Comparison of ENCODE assay signal across 10 mouse cellular contexts in genomic region chr9:107607653-107608245, GRCm38 (mm10). TPM values are rescaled to one million over a fixed set of nuclear protein-coding genes. Genes with fewer than 3 reads are reported as not detected.
A peak's percentile ranks its signal among the peaks of the same experiment; 100 is the strongest.
DNase-seq lines count a peak whose midpoint lies in the region; ATAC-seq and TF ChIP-seq lines count a peak whose summit lies in the region.
"Had no signal": no experiment of that assay in that cellular context is flagged by ENCODE, and none has a peak within 500 bp of the region (broad histone marks: within the 10 kb centered on the region; RNA-seq: fewer than 3 reads in every experiment).

No protein-coding gene starts in this region.

- peaks cover 15% of the 10 kb centered on the region; the same call in 1 of the 2 replicates for H3K27me3 ChIP-seq in heart, embryonic 13.5 days (replicated peaks)
- no peaks in the 10 kb centered on the region for H3K27me3 ChIP-seq in lung, embryonic 16.5 days (ENCODE audit: control insufficient read depth, insufficient read depth, low read depth, low read length)
- H3K27me3 ChIP-seq in kidney, postnatal 0 days (ENCODE audit: insufficient read depth, low read length): no peaks in the 10 kb centered on the region
- no peaks in the 10 kb centered on the region for H3K27me3 ChIP-seq in stomach, embryonic 16.5 days (ENCODE audit: control insufficient read depth, insufficient read depth, low read length)

- peak overlapping the region; percentile 45 for H3K4me3 ChIP-seq in heart, embryonic 13.5 days
- no peak overlapping the region for H3K4me3 ChIP-seq in lung, embryonic 16.5 days (ENCODE audit: low read length)
- no peak overlapping the region for H3K4me3 ChIP-seq in kidney, postnatal 0 days (replicated peaks; ENCODE audit: low read depth, low read length)
- no peak overlapping the region for H3K4me3 ChIP-seq in stomach, embryonic 16.5 days (replicated peaks; ENCODE audit: low read length)
- H3K4me3 ChIP-seq: liver, embryonic 12.5 days had no signal

- no peak for DNase-seq in heart, postnatal 14 days
- DNase-seq in lung, postnatal 14 days: no peak
- DNase-seq in kidney, postnatal 0 days (ENCODE audit: low spot score): no peak
- DNase-seq in right cerebral cortex, postnatal 36 days (ENCODE audit: low spot score in 2 of 2): no peak

- WGBS in heart, embryonic 13.5 days: 30% methylated on average over 9 of the region's 9 CpGs
- whole genome bisulfite sequencing in lung, embryonic 16.5 days: 26% methylated on average over 9 of the region's 9 CpGs
- WGBS in kidney, postnatal 0 days: 55% methylated on average over 9 of the region's 9 CpGs
- 44% methylated on average over 9 of the region's 9 CpGs for WGBS in stomach, embryonic 16.5 days

- no peaks in the 10 kb centered on the region for H3K9me3 ChIP-seq in heart, embryonic 13.5 days
- H3K9me3 ChIP-seq in lung, embryonic 16.5 days (ENCODE audit: control insufficient read depth, low read length): no peaks in the 10 kb centered on the region
- H3K9me3 ChIP-seq in kidney, postnatal 0 days (replicated peaks; ENCODE audit: low read length): no peaks in the 10 kb centered on the region
- H3K9me3 ChIP-seq in stomach, embryonic 16.5 days (replicated peaks; ENCODE audit: control insufficient read depth, low read length): no peaks in the 10 kb centered on the region
- H3K9me3 ChIP-seq: liver, embryonic 12.5 days had no signal

- H3K27ac ChIP-seq in heart, embryonic 13.5 days (replicated peaks): peak overlapping the region; percentile 71
- peak overlapping the region; percentile 36 for H3K27ac ChIP-seq in lung, embryonic 16.5 days (ENCODE audit: low read length)
- peak overlapping the region; percentile 85 for H3K27ac ChIP-seq in kidney, postnatal 0 days
- H3K27ac ChIP-seq in stomach, embryonic 16.5 days (ENCODE audit: low read length): peak overlapping the region; percentile 67; the same call in 1 of the 2 replicates
- H3K27ac ChIP-seq: liver, embryonic 12.5 days had no signal

- no peak for TF ChIP-seq CTCF in kidney, postnatal 0 days (IDR thresholded peaks at IDR 0.05; ENCODE audit: low read depth)

- intact Hi-C loops in heart, postnatal 14 days (cut with DNase I): no loop called here

- H3K9ac ChIP-seq in heart, embryonic 13.5 days: peak overlapping the region; percentile 76
- H3K9ac ChIP-seq in lung, embryonic 16.5 days (ENCODE audit: low read length): no peak overlapping the region
- H3K9ac ChIP-seq in kidney, postnatal 0 days (ENCODE audit: low read depth, low read length): peak overlapping the region; percentile 13; the same call in 1 of the 2 replicates
- 0 out of 2 replicates have a peak overlapping the region, but pooled peaks have one; percentile 32 for H3K9ac ChIP-seq in stomach, embryonic 16.5 days (ENCODE audit: low read length)
- H3K9ac ChIP-seq: liver, embryonic 12.5 days had no signal

- peak overlapping the region; percentile 64 for H3K4me2 ChIP-seq in heart, embryonic 13.5 days
- no peak overlapping the region for H3K4me2 ChIP-seq in lung, embryonic 16.5 days (ENCODE audit: low read depth, low read length)
- H3K4me2 ChIP-seq in kidney, postnatal 0 days (ENCODE audit: low read length): peak overlapping the region; percentile 50
- H3K4me2 ChIP-seq in stomach, embryonic 16.5 days (ENCODE audit: low read depth, low read length): peak overlapping the region; percentile 39; the same call in 1 of the 2 replicates
- H3K4me2 ChIP-seq: liver, embryonic 12.5 days had no signal

- H3K36me3 ChIP-seq in heart, embryonic 13.5 days: no peaks in the 10 kb centered on the region
- H3K36me3 ChIP-seq in lung, embryonic 16.5 days (ENCODE audit: control insufficient read depth, insufficient read depth, low read length): no peaks in the 10 kb centered on the region
- H3K36me3 ChIP-seq in kidney, postnatal 0 days (ENCODE audit: insufficient read depth, low read length): no peaks in the 10 kb centered on the region
- no peaks in the 10 kb centered on the region for H3K36me3 ChIP-seq in stomach, embryonic 16.5 days (ENCODE audit: control insufficient read depth, insufficient read depth, low read length)
- H3K36me3 ChIP-seq: liver, embryonic 12.5 days had no signal

- ATAC-seq in heart, embryonic 13.5 days (ENCODE audit: extremely low read depth, insufficient number of reproducible peaks, low FRiP score, low TSS enrichment): no peak
- no peak for ATAC-seq in lung, embryonic 16.5 days (ENCODE audit: low read depth)
- ATAC-seq in kidney, postnatal 0 days (replicated peaks; ENCODE audit: low FRiP score, low read depth): no peak
- ATAC-seq in stomach, embryonic 16.5 days (ENCODE audit: insufficient read depth, low FRiP score): no peak
- no peak for ATAC-seq in megakaryocyte-erythroid progenitor cell, adult 5-6 weeks (replicated peaks; ENCODE audit: low FRiP score, low TSS enrichment, poor library complexity, severe bottlenecking)
- ATAC-seq: CD4-positive, CD25-positive, alpha-beta regulatory T cell, adult 4 months; liver, embryonic 12.5 days had no signal

- H3K4me1 ChIP-seq in heart, embryonic 13.5 days: peaks cover 85% of the 10 kb centered on the region
- peaks cover 49% of the 10 kb centered on the region for H3K4me1 ChIP-seq in lung, embryonic 16.5 days (replicated peaks; ENCODE audit: control insufficient read depth, insufficient read depth, low read length)
- H3K4me1 ChIP-seq in kidney, postnatal 0 days (replicated peaks; ENCODE audit: insufficient read depth, low read length): peaks cover 59% of the 10 kb centered on the region
- H3K4me1 ChIP-seq in stomach, embryonic 16.5 days (ENCODE audit: control insufficient read depth, insufficient read depth, low read length): peaks cover 48% of the 10 kb centered on the region

RNA-seq across cellular contexts. Expression of gene Sema3b, which starts 1.3 kb away (rescaled TPM):
- polyA plus RNA-seq in heart, embryonic 13.5 days (2015; fragmentation: Nextera tagmentation; extraction: Ambion mirVana): 9.9 and 11.8 TPM in 2 replicates
- total RNA-seq in heart, postnatal 14 days (2021): 10 to 100 TPM; 11.3 to 12.1 TPM
- polyA plus RNA-seq in lung, embryonic 16.5 days (2015; fragmentation: Nextera tagmentation; extraction: Ambion mirVana): 11.8 and 12.5 TPM in 2 replicates
- 30.5 and 33.3 TPM in 2 replicates for polyA plus RNA-seq in kidney, postnatal 0 days (2015; fragmentation: Nextera tagmentation; extraction: Ambion mirVana)
- polyA plus RNA-seq in stomach, embryonic 16.5 days (2015; fragmentation: Nextera tagmentation; extraction: Ambion mirVana): 14.9 and 16.3 TPM in 2 replicates
- total RNA-seq in megakaryocyte-erythroid progenitor cell, adult 5-6 weeks (2014; fragmentation: Nextera tagmentation): 0.50 TPM in 1 of 2 replicates, not detected in the other
- not detected in 2 replicates for total RNA-seq in megakaryocyte-erythroid progenitor cell, adult 5-6 weeks (2017)
- polyA plus RNA-seq: CD4-positive, CD25-positive, alpha-beta regulatory T cell, adult 4 months had no signal

RNA-seq across cellular contexts. Expression of gene Ifrd2, which starts 20.3 kb away (rescaled TPM):
- 35.7 and 41.3 TPM in 2 replicates for polyA plus RNA-seq in heart, embryonic 13.5 days (2015; fragmentation: Nextera tagmentation; extraction: Ambion mirVana)
- total RNA-seq in heart, postnatal 14 days (2021): 10 to 100 TPM; 36.7 to 47.1 TPM
- 44.1 and 51.9 TPM in 2 replicates for polyA plus RNA-seq in lung, embryonic 16.5 days (2015; fragmentation: Nextera tagmentation; extraction: Ambion mirVana)
- 28.9 and 29.9 TPM in 2 replicates for polyA plus RNA-seq in kidney, postnatal 0 days (2015; fragmentation: Nextera tagmentation; extraction: Ambion mirVana)
- polyA plus RNA-seq in stomach, embryonic 16.5 days (2015; fragmentation: Nextera tagmentation; extraction: Ambion mirVana): 62.0 and 77.7 TPM in 2 replicates
- total RNA-seq in megakaryocyte-erythroid progenitor cell, adult 5-6 weeks (2014; fragmentation: Nextera tagmentation): 226 and 251 TPM in 2 replicates
- total RNA-seq in megakaryocyte-erythroid progenitor cell, adult 5-6 weeks (2017): 103 and 192 TPM in 2 replicates

RNA-seq across cellular contexts. Expression of gene Hyal3, which starts 27.1 kb away (rescaled TPM):
- polyA plus RNA-seq in heart, embryonic 13.5 days (2015; fragmentation: Nextera tagmentation; extraction: Ambion mirVana): 0.48 and 0.68 TPM in 2 replicates
- under 1 TPM; 0.31 to 0.49 TPM for total RNA-seq in heart, postnatal 14 days (2021)
- 0.97 and 1.6 TPM in 2 replicates for polyA plus RNA-seq in lung, embryonic 16.5 days (2015; fragmentation: Nextera tagmentation; extraction: Ambion mirVana)
- 1.3 and 2.0 TPM in 2 replicates for polyA plus RNA-seq in kidney, postnatal 0 days (2015; fragmentation: Nextera tagmentation; extraction: Ambion mirVana)
- 1.4 and 1.9 TPM in 2 replicates for polyA plus RNA-seq in stomach, embryonic 16.5 days (2015; fragmentation: Nextera tagmentation; extraction: Ambion mirVana)
- 5.1 and 9.4 TPM in 2 replicates for total RNA-seq in megakaryocyte-erythroid progenitor cell, adult 5-6 weeks (2014; fragmentation: Nextera tagmentation)
- 0.61 and 3.3 TPM in 2 replicates for total RNA-seq in megakaryocyte-erythroid progenitor cell, adult 5-6 weeks (2017)

RNA-seq across cellular contexts. Expression of gene Gnai2, which starts 27.4 kb away (rescaled TPM):
- polyA plus RNA-seq in heart, embryonic 13.5 days (2015; fragmentation: Nextera tagmentation; extraction: Ambion mirVana): 387 and 392 TPM in 2 replicates
- total RNA-seq in heart, postnatal 14 days (2021): 100 to 1,000 TPM; 318 to 327 TPM
- polyA plus RNA-seq in lung, embryonic 16.5 days (2015; fragmentation: Nextera tagmentation; extraction: Ambion mirVana): 457 and 458 TPM in 2 replicates
- polyA plus RNA-seq in kidney, postnatal 0 days (2015; fragmentation: Nextera tagmentation; extraction: Ambion mirVana): 351 and 359 TPM in 2 replicates
- 308 and 311 TPM in 2 replicates for polyA plus RNA-seq in stomach, embryonic 16.5 days (2015; fragmentation: Nextera tagmentation; extraction: Ambion mirVana)
- total RNA-seq in megakaryocyte-erythroid progenitor cell, adult 5-6 weeks (2014; fragmentation: Nextera tagmentation): 204 and 225 TPM in 2 replicates
- 215 and 228 TPM in 2 replicates for total RNA-seq in megakaryocyte-erythroid progenitor cell, adult 5-6 weeks (2017)

RNA-seq across cellular contexts. Expression of gene Naa80, which starts 29.1 kb away (rescaled TPM):
- polyA plus RNA-seq in heart, embryonic 13.5 days (2015; fragmentation: Nextera tagmentation; extraction: Ambion mirVana): 13.9 and 14.6 TPM in 2 replicates
- 10 to 100 TPM; 15.5 to 16.6 TPM for total RNA-seq in heart, postnatal 14 days (2021)
- polyA plus RNA-seq in lung, embryonic 16.5 days (2015; fragmentation: Nextera tagmentation; extraction: Ambion mirVana): 22.3 and 23.0 TPM in 2 replicates
- 20.3 and 22.3 TPM in 2 replicates for polyA plus RNA-seq in kidney, postnatal 0 days (2015; fragmentation: Nextera tagmentation; extraction: Ambion mirVana)
- 17.4 and 20.4 TPM in 2 replicates for polyA plus RNA-seq in stomach, embryonic 16.5 days (2015; fragmentation: Nextera tagmentation; extraction: Ambion mirVana)
- total RNA-seq in megakaryocyte-erythroid progenitor cell, adult 5-6 weeks (2014; fragmentation: Nextera tagmentation): 46.2 and 49.0 TPM in 2 replicates
- 15.8 and 25.8 TPM in 2 replicates for total RNA-seq in megakaryocyte-erythroid progenitor cell, adult 5-6 weeks (2017)
